Mouse (Mus musculus) heart, embryonic 15.5 days (tissue): Measurements from ENCODE around the gene Dusp15. TPM values are rescaled to one million over a fixed set of nuclear protein-coding genes. Genes with fewer than 3 reads are reported as not detected.
A peak's percentile ranks its signal among the peaks of the same experiment; 100 is the strongest.

Experiments
- ATAC-seq: fragments of 200-750 bp; cut with Nextera tagmentation; replicated peaks from 2 replicates; pipeline ENCODE4 v1.8.0; 2017; ENCODE audit warnings: low read depth, moderate TSS enrichment; ENCODE audit not compliant: insufficient number of reproducible peaks, insufficient read depth, low FRiP score
- H3K27ac ChIP-seq: fragments of 300-500 bp; sonication (generic); 2 replicates; pipeline ENCODE4 v1.5.1; 2015; ENCODE audit warnings: mild to moderate bottlenecking, inconsistent platforms
- H3K27me3 ChIP-seq: fragments of 300-500 bp; sonication (generic); 2 replicates; pipeline ENCODE4 v1.6.1; 2015; ENCODE audit warnings: inconsistent platforms
- H3K36me3 ChIP-seq: fragments of 300-500 bp; sonication (generic); 2 replicates; pipeline ENCODE4 v1.6.1; 2015; ENCODE audit warnings: mild to moderate bottlenecking, inconsistent platforms
- H3K4me1 ChIP-seq: fragments of 300-500 bp; sonication (generic); replicated peaks from 2 replicates; pipeline ENCODE4 v1.6.1; 2015; ENCODE audit warnings: inconsistent platforms
- H3K4me2 ChIP-seq: fragments of 300-500 bp; sonication (generic); 2 replicates; pipeline ENCODE4 v1.6.1; 2015; ENCODE audit warnings: inconsistent platforms, mild to moderate bottlenecking, moderate library complexity
- H3K4me3 ChIP-seq: fragments of 300-500 bp; sonication (generic); 2 replicates; pipeline ENCODE4 v1.5.1; 2015; ENCODE audit warnings: mild to moderate bottlenecking, inconsistent platforms
- H3K9ac ChIP-seq: fragments of 300-500 bp; sonication (generic); 2 replicates; pipeline ENCODE4 v1.6.1; 2015; ENCODE audit warnings: mild to moderate bottlenecking, inconsistent platforms
- H3K9me3 ChIP-seq: fragments of 300-500 bp; sonication (generic); replicated peaks from 2 replicates; pipeline ENCODE4 v1.6.1; 2016; ENCODE audit warnings: inconsistent platforms
- WGBS: fragments of 180-500 bp; shearing (Covaris S2); methylation state at CpG from one replicate; pipeline ENCODE4 v1.1.7; 2015; ENCODE audit warnings: mixed read lengths; 5-methylcytosine and 5-hydroxymethylcytosine counted together
- polyA plus RNA-seq: library from polyadenylated mRNA; unstranded; fragments of >200 nt; fragmentation: Nextera tagmentation; extraction: Ambion mirVana; gene quantifications from 2 replicates; pipeline ENCODE4 v1.2.1, GENCODE M21; 2015

The Dusp15 gene
- polyA plus RNA-seq, 1 experiment from 2014 or later = 0.28 TPM

DNA sequence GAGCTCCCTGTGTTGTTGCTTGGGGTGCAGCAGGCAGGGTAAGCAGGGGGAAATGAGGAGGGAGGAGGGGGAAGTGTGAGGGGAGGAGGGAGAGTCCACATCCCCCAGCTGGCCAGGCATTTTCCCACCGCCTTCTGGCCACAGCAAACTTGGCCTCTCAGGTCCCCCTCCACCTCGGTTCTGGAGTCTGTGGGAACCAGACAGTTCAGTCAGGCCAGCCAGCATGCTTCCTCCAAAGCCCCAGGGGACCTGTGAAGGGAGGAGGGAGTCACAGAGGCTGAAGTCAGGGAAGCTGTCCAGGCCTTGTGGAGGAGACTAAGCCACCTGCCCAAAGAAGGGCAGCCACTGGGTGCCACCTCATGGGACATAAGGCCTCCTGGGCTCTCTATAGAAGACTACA, 21.2 kb downstream of the Dusp15 start:
- Histone ChIP-seq H3K27ac (peak overlapping the region; percentile 75), H3K4me1 (peaks cover 58% of the 10 kb centered on the region)
- WGBS = 16% methylated on average over 2 of the region's 2 CpGs

DNA sequence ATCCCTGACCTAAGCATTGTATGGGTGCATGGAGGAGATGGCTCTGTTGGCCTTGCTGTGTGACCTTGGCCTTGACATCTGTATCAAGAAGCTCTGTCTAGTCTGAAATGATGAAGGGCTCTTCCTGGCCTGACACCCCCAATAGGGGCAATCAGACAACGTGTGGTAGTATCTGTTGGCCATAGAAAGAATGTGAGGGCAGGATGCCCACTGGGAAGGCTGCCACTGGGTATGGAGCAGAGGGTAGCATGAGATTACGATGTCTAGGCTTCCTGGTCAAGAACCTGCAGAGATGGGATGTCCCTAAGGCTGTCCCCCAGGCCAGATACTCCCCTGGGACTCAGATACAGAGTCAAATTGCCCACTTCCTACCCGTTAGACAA, 22.5 kb downstream of the Dusp15 start:
- Histone ChIP-seq H3K27ac (peak overlapping the region; percentile 66), H3K4me2 (no peak overlapping the region), H3K36me3 (no peaks in the 10 kb centered on the region), H3K4me1 (peaks cover 69% of the 10 kb centered on the region), H3K9me3 (no peaks in the 10 kb centered on the region), H3K4me3 (no peak overlapping the region), H3K9ac (no peak overlapping the region), H3K27me3 (peaks cover 12% of the 10 kb centered on the region)
- WGBS = 58% methylated on average over 3 of the region's 3 CpGs
- ATAC-seq = no peak

More for the DNA sequence above, 21.2 kb downstream of the Dusp15 start:
- Histone ChIP-seq H3K9me3 (no peaks in the 10 kb centered on the region), H3K36me3 (no peaks in the 10 kb centered on the region), H3K4me3 (peak overlapping the region; percentile 37), H3K4me2 (peak overlapping the region; percentile 33; the same call in 1 of the 2 replicates), H3K27me3 (peaks cover 12% of the 10 kb centered on the region), H3K9ac (no peak overlapping the region)
- ATAC-seq = peak; percentile 3; the same call in 1 of the 2 replicates

DNA sequence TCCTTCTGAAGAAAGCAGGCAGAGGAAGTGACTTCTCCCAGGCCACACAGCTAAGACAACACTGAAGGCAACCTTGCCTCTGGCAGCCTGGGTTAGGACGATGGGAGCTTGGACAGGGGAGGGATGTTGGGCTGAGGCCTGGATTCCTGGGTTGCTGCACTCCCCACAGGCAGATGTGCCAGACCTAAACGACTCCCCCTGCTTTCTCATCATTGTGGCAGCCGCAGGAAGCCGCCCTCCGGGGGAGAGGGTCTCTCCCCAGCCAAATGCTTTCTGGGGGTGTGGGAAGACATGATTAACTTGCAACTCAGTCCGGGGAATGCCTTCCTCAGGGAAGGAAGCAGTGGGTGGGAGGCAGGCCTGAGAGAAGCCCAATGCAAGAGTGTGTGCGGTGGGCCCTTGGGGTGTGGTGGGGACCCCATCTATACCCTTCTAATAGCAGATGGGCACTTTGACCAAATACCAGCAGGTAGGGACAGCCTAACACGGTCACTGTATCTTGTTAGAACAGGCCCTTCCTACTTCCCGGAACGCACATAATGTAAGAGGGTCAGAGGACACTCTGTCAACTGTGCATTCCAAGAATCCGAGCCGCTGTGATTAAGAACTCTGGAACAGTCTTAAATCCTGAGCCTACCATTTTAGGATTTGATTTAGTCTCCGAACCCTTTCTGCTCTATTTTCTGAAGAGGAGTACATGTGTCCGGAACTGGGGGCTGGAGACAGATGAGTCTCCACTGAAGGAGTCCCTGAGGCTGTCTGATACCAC, 23.1 kb downstream of the Dusp15 start:
- Histone ChIP-seq H3K4me1 (peaks cover 67% of the 10 kb centered on the region), H3K27ac (peak overlapping the region; percentile 66), H3K4me3 (no peak overlapping the region), H3K4me2 (no peak overlapping the region), H3K36me3 (no peaks in the 10 kb centered on the region), H3K9ac (no peak overlapping the region), H3K9me3 (no peaks in the 10 kb centered on the region), H3K27me3 (peaks cover 12% of the 10 kb centered on the region)
- ATAC-seq = no peak
- WGBS = 45% methylated on average over 14 of the region's 14 CpGs

- H3K27me3 ChIP-seq = peaks cover 7% of the 10 kb centered on the region
- H3K4me3 ChIP-seq = no peak overlapping the region
- peak overlapping the region; percentile 66 for H3K27ac ChIP-seq
- no peaks in the 10 kb centered on the region for H3K9me3 ChIP-seq
- no peak overlapping the region for H3K4me2 ChIP-seq
- no peak overlapping the region for H3K9ac ChIP-seq
- ATAC-seq = no peak
- peaks cover 61% of the 10 kb centered on the region for H3K4me1 ChIP-seq
- WGBS = 34% methylated on average over 5 of the region's 5 CpGs
- H3K36me3 ChIP-seq = no peaks in the 10 kb centered on the region
Measured at GRCm38 (mm10) chr2:152927371-152927770, 24.1 kb downstream of the Dusp15 start.

- 71% methylated on average over 9 of the region's 9 CpGs for WGBS
- no peak overlapping the region for H3K4me3 ChIP-seq
- no peaks in the 10 kb centered on the region for H3K36me3 ChIP-seq
Measured at GRCm38 (mm10) chr2:152926896-152927295, 24.6 kb downstream of the Dusp15 start.

GRCm38 (mm10) chr2:152925189-152925872, 26.2 kb downstream of the Dusp15 start:
- Histone ChIP-seq H3K36me3 (no peaks in the 10 kb centered on the region), H3K4me1 (peaks cover 56% of the 10 kb centered on the region), H3K9ac (no peak overlapping the region), H3K4me2 (no peak overlapping the region), H3K27ac (peak overlapping the region; percentile 82), H3K27me3 (no peaks in the 10 kb centered on the region; the same call in 1 of the 2 replicates), H3K9me3 (no peaks in the 10 kb centered on the region), H3K4me3 (no peak overlapping the region)
- 43% methylated on average over 11 of the region's 11 CpGs for WGBS
- ATAC-seq = peak; percentile 68

More at GRCm38 (mm10) chr2:152926896-152927295, 24.6 kb downstream of the Dusp15 start:
- no peak for ATAC-seq
- Histone ChIP-seq H3K9ac (no peak overlapping the region), H3K9me3 (no peaks in the 10 kb centered on the region), H3K4me2 (no peak overlapping the region), H3K4me1 (peaks cover 61% of the 10 kb centered on the region), H3K27ac (peak overlapping the region; percentile 66), H3K27me3 (peaks cover 2% of the 10 kb centered on the region; the same call in 1 of the 2 replicates)

- Histone ChIP-seq H3K9me3 (no peaks in the 10 kb centered on the region), H3K4me3 (no peak overlapping the region), H3K36me3 (no peaks in the 10 kb centered on the region), H3K27ac (peak overlapping the region; percentile 82), H3K4me2 (no peak overlapping the region), H3K4me1 (peaks cover 48% of the 10 kb centered on the region), H3K27me3 (no peaks in the 10 kb centered on the region), H3K9ac (no peak overlapping the region)
- ATAC-seq = no peak
- WGBS = 66% methylated on average over 5 of the region's 5 CpGs
Measured at GRCm38 (mm10) chr2:152924543-152924942, 27.0 kb downstream of the Dusp15 start.

DNA sequence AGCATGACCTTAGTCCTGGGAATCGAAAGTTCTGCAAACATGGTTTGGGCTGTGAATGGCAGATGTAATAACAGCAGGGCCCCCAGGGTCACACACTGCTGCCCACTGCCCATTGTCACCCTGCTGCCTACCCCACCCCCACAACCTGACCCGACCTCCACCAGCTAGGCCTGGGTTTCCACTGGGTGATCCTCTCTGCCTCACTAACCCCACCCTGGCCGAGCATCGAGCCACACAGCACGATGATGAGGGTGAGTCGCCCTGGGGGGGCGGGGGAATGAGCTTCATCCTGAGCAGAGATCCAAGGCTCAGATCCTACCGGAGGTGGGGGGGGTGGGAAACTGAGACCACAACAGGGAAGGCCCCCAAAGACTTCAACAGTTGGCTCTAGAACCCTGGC, 27.4 kb downstream of the Dusp15 start:
- H3K36me3 ChIP-seq = no peaks in the 10 kb centered on the region
- 69% methylated on average over 8 of the region's 8 CpGs for WGBS
- H3K27me3 ChIP-seq = no peaks in the 10 kb centered on the region
- H3K27ac ChIP-seq = no peak overlapping the region
- ATAC-seq = no peak
- no peak overlapping the region for H3K9ac ChIP-seq
- peaks cover 47% of the 10 kb centered on the region for H3K4me1 ChIP-seq
- no peak overlapping the region for H3K4me3 ChIP-seq
- H3K9me3 ChIP-seq = no peaks in the 10 kb centered on the region
- no peak overlapping the region for H3K4me2 ChIP-seq

- no peak overlapping the region for H3K27ac ChIP-seq
- H3K4me1 ChIP-seq = peaks cover 46% of the 10 kb centered on the region
- H3K4me3 ChIP-seq = no peak overlapping the region
- no peaks in the 10 kb centered on the region for H3K27me3 ChIP-seq
- no peak overlapping the region for H3K4me2 ChIP-seq
- no peak for ATAC-seq
- no peaks in the 10 kb centered on the region for H3K36me3 ChIP-seq
- WGBS = 86% methylated on average over 3 of the region's 3 CpGs
- H3K9me3 ChIP-seq = no peaks in the 10 kb centered on the region
- no peak overlapping the region for H3K9ac ChIP-seq
Measured at GRCm38 (mm10) chr2:152923621-152924020, 27.9 kb downstream of the Dusp15 start.

- Histone ChIP-seq H3K9ac (no peak overlapping the region), H3K36me3 (no peaks in the 10 kb centered on the region), H3K4me2 (no peak overlapping the region), H3K4me3 (no peak overlapping the region), H3K4me1 (peaks cover 48% of the 10 kb centered on the region), H3K27me3 (0 out of 2 replicates have a peak, but pooled peaks cover 2% of the 10 kb centered on the region), H3K27ac (no peak overlapping the region), H3K9me3 (no peaks in the 10 kb centered on the region)
- no peak for ATAC-seq
- 25% methylated on average over 7 of the region's 7 CpGs for WGBS
Measured at GRCm38 (mm10) chr2:152922376-152922775, 29.1 kb downstream of the Dusp15 start.

DNA sequence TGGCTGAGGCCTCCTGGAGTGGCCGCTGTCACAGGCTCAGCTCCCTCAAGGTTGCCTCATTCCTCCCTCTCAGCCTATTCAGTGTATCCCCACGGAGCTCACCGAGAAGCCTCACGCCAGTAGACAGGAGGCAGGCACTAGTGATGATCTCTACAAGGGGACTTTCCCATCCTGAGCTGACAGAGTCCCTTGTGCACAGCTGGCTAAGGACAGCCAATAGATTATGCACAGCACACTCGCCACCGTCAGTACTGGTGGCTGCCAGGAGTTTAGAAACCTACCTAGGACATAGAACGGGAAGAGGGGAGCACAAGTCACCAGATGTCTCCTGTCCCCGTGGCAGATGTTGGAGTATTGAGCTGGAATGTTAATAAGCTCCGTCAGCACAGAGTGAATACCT, 33.8 kb downstream of the Dusp15 start:
- 45% methylated on average over 9 of the region's 9 CpGs for WGBS

More for the DNA sequence above, 33.8 kb downstream of the Dusp15 start:
- H3K4me1 ChIP-seq = peaks cover 32% of the 10 kb centered on the region
- no peak for ATAC-seq
- H3K9me3 ChIP-seq = no peaks in the 10 kb centered on the region
- H3K4me2 ChIP-seq = no peak overlapping the region
- no peak overlapping the region for H3K4me3 ChIP-seq
- no peaks in the 10 kb centered on the region for H3K36me3 ChIP-seq
- H3K27me3 ChIP-seq = peaks cover 31% of the 10 kb centered on the region
- H3K9ac ChIP-seq = no peak overlapping the region
- no peak overlapping the region for H3K27ac ChIP-seq
